Mouse (Mus musculus): ENCODE measurements around the gene Slfnl1.

Slfnl1 gene

GRCm38 (mm10) chr4:120581711-120582110, 49.7 kb downstream of the Slfnl1 start:
- DNase-seq (ENCODE audit: low spot score) = no peak

Data from MN1 (cell line).